Mouse (Mus musculus): ENCODE measurements at regions not wholly inside any gene's neighbourhood (a gene's known extent, or its start where the extent isn't known, plus 50 kb on each side); places are given as distances from the start of the nearest gene placed in this dataset.

- no peak for DNase-seq
Observed at GRCm38 (mm10) chr1:33395733-33396132, 273.9 kb downstream of the Prim2 start.

DNA sequence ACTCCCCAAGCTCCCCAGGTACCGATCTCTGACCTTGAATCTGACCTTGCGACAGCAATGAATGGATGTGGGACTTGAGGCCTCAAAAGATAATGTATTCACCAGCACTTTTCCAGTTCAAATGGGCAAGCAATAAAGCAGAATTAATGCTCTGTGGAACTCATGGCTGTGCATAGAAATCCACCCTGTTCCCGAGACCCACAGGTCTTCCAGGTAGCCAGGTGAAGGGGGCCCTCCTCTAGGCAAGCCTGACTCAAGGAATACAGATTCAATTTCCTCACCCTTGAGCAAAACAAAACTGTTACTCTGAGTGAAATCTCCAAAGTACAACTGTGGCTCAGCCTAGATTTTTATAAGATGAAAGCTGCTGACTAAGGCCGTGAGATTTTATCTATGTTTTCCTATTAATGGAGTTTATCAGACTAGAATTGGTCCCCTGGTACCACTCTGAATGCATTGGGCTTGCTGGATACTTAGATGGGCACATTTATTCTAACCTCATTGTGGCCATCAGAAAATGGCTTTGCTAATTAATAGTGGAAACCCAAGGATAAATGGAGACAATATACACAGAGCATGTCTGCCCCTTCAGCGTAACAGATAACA is 274.5 kb downstream of the Prim2 start:
- no peak for DNase-seq

GRCm38 (mm10) chr1:33370796-33371195 is 298.8 kb downstream of the Prim2 start:
- DNase-seq: no peak

DNA sequence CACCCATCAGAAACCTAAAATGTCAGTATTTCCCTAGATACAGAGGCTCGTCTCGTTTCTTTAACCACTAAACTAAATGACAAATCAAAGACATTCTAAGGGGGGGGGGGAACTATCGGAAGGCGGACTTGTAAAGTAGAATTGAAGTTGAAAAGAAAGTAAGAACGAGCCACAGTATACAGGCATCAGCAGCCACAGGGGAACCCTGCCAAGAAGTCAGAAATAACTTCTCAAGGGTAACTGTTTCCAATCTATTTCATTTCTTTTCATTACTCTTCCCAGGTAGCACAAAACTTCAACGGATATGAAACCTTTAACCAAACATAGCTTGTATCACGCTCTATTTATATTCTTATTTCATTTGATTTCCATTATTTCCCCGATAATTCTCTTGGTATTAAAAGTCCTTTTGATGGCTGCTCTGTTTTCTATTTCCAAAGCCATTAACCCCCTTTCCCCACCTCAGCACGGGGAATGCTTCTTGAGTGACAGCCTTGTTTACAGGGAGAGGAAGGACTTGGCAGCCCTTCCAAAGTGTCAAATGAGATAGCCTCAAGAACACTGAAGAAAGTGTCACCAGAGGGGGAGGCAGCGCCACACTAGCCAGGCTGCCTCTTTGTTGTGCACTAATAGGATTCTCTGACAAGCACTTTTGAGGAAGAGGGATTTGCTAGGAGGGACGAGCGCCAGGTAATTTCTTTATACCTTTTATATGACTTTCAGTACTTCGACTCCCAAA is 306.7 kb downstream of the Prim2 start:
- DNase-seq: no peak

GRCm38 (mm10) chr1:33334061-33334460 is 335.5 kb downstream of the Prim2 start:
- DNase-seq: peak; percentile 66

All from adrenal gland, postnatal 14 days (tissue).